Mouse (Mus musculus) liver, adult 2 months (tissue): Measurements from ENCODE around the gene Eef2. TPM values are rescaled to one million over a fixed set of nuclear protein-coding genes. Genes with fewer than 3 reads are reported as not detected.

Experiments used
- DNase-seq: peaks from one replicate; pipeline ENCODE4 v3.0.0-alpha.2; 2011; ENCODE audit warnings: low read depth, low spot score; ENCODE audit errors: extremely low read depth
- H3K27ac ChIP-seq: fragments of 200-500 bp; replicated peaks from 2 replicates; pipeline ENCODE4 v1.5.1; 2012; ENCODE audit warnings: low read depth, mild to moderate bottlenecking, control low read depth, inconsistent platforms, low read length; ENCODE audit not compliant: insufficient read depth
- H3K27me3 ChIP-seq: fragments of 200-500 bp; 2 replicates; pipeline ENCODE4 v1.6.1; 2012; ENCODE audit warnings: mild to moderate bottlenecking, moderate library complexity, low read length, inconsistent platforms; ENCODE audit not compliant: control insufficient read depth, insufficient read depth
- H3K36me3 ChIP-seq: fragments of 200-500 bp; 2 replicates; pipeline ENCODE4 v1.6.1; 2012; ENCODE audit warnings: low read length, inconsistent platforms; ENCODE audit not compliant: control insufficient read depth, insufficient read depth
- H3K4me1 ChIP-seq: fragments of 200-500 bp; 2 replicates; pipeline ENCODE4 v1.6.1; 2011; ENCODE audit warnings: low read length; ENCODE audit not compliant: control insufficient read depth, insufficient read depth
- H3K4me3 ChIP-seq: fragments of 200-500 bp; 2 replicates; pipeline ENCODE4 v1.5.1; 2011; ENCODE audit warnings: low read depth, mild to moderate bottlenecking, control low read depth, low read length, moderate library complexity; ENCODE audit not compliant: insufficient read depth
- H3K79me2 ChIP-seq: fragments of 200-500 bp; 2 replicates; pipeline ENCODE4 v1.6.1; 2012; ENCODE audit warnings: inconsistent platforms, mild to moderate bottlenecking, low read length, moderate library complexity; ENCODE audit not compliant: control insufficient read depth, insufficient read depth
- H3K9ac ChIP-seq: fragments of 200-500 bp; 2 replicates; pipeline ENCODE4 v1.6.1; 2012; ENCODE audit warnings: low read depth, mild to moderate bottlenecking, control low read depth, inconsistent platforms, low read length
- CTCF ChIP-seq: fragments of 200-500 bp; IDR thresholded peaks from 2 replicates; pipeline ENCODE4 v1.5.1; 2011; ENCODE audit warnings: low read depth, low read length, control low read depth
- POLR2A ChIP-seq: fragments of 200-500 bp; IDR thresholded peaks from 2 replicates; pipeline ENCODE4 v1.6.1; 2011; ENCODE audit warnings: low read length, control low read depth; ENCODE audit not compliant: insufficient read depth; ENCODE audit errors: extremely low read depth
- WGBS: fragments of 180-500 bp; shearing (Covaris S2); methylation state at CpG from one replicate; pipeline ENCODE4 v1.1.7; 2018; 5-methylcytosine and 5-hydroxymethylcytosine counted together
- polyA plus RNA-seq: library from polyadenylated mRNA; depleted of rRNA; stranded (reverse); fragments of >200 nt; gene quantifications from 2 replicates; pipeline ENCODE4 v1.2.3, GENCODE M21; 2012
- total RNA-seq: library from RNA; depleted of rRNA; stranded (reverse); fragments of >200 nt; gene quantifications from 2 replicates; pipeline ENCODE4 v1.2.3, GENCODE M21; 2014

Gene Eef2
- total and polyA plus RNA-seq, 2 experiments: 812 to 1,204 TPM

DNA sequence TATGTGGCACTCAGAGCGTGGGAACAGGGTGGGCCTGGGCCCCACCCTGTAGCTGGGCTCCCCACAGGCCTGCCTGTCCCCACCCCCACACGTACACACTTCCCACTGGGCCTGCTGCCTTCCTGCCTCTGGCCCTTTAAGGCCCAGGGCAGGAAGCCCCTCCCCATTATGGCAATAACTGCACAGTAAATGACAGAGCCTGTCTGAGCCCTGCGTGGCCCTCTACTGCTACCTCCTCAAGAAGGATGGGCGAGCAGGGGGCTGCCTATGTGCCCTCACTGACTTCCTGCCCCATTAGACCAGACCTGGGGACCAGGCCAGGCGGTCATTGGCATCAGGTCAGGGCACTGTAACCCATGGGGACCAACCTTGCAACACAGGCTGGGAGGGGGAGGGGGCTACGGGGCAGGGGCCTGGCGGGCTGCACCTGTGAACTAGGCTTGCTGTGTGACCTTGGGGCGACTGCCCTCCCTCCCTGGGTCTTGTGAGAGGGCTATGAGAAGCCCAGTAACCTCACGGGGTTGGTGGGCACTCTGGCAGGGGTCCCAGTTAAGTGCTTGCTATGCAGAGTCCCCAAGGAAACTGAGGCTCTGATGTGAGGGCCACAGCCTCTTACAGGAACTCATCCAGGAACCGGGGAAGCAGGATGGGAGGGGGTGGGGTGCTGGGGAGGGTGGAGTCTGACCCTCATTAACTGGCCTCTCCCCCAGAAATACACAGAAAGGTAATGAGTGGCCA lies 35.5 kb upstream of the Eef2 start:
- H3K27me3 ChIP-seq: no peaks in the 10 kb centered on the region
- peak overlapping the region; percentile 15 for H3K27ac ChIP-seq
- H3K36me3 ChIP-seq: peaks cover 4% of the 10 kb centered on the region; the same call in 1 of the 2 replicates
- 10% methylated on average over 10 of the region's 10 CpGs for WGBS
- H3K4me3 ChIP-seq: peak overlapping the region; percentile 20
- H3K4me1 ChIP-seq: peaks cover 20% of the 10 kb centered on the region
- peak; percentile 58 for DNase-seq
- TF ChIP-seq POLR2A (no peak), CTCF (no peak)
- H3K9ac ChIP-seq: peak overlapping the region; percentile 41
- peaks cover 80% of the 10 kb centered on the region for H3K79me2 ChIP-seq

DNA sequence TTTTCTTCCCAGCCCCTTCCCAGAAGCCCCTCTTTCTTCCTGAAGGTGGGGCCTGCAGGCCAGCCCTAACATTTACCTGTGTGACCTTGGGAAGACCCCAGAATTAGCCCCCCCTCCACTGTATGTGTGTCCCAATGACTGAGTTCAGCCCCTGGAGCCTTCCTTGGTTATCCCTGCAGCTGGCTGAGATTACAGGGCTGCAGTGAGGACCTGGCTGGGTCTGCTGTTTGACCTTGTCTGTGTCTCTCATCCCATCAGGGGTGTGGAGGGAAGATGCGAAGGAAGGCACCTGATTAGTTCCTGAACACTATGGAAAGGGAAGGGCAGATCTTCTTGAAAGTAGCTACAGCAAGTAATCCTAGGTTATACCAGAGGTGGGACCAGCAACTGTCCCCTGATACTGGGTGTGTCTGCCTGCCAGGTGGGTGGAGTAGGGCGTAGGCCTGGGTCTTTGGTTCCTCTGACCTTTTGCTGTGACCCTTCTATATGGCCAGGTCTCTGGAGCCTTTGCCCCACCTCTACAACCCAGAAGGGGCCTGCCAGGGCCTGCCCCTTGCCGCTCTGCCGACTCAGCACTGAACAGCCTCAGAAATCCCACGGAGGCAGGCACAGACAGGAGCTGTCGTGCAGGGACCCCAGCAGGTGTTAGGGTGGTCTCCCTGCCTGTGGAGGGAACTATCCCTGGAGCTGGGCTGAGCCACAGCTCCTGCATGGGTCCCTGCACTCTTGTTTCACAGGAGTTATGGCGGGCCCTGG lies 34.8 kb upstream of the Eef2 start:
- Histone ChIP-seq H3K27me3 (no peaks in the 10 kb centered on the region), H3K79me2 (peaks cover 80% of the 10 kb centered on the region), H3K27ac (no peak overlapping the region), H3K4me1 (peaks cover 20% of the 10 kb centered on the region), H3K4me3 (no peak overlapping the region), H3K9ac (no peak overlapping the region), H3K36me3 (peaks cover 4% of the 10 kb centered on the region; the same call in 1 of the 2 replicates)
- TF ChIP-seq CTCF (no peak), POLR2A (no peak)
- 86% methylated on average over 7 of the region's 7 CpGs for WGBS
- no peak for DNase-seq

DNA sequence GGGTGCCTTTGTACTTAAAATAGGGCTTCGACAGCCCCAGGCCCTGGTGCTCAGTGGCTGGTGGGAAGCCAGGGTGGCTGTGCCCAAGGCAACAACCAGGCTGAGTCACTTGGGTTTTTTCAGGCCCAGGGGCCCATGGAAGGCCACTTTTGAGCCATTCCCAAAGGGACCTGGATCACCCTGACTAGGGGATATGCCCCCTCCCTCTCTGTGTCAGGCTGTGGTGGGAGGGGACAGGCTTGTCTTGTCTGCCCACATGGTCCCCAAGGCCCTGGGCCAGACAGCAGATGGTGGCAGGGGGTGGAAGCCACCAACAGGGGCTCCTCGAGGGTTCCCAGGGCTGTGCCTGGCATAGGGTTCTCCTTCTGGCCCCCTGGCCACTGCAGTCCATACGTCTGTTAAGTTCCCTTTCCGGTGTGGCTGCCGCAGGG lies 33.9 kb upstream of the Eef2 start:
- DNase-seq: no peak
- H3K27me3 ChIP-seq: no peaks in the 10 kb centered on the region
- peaks cover 5% of the 10 kb centered on the region for H3K36me3 ChIP-seq
- no peak overlapping the region for H3K27ac ChIP-seq
- no peak overlapping the region for H3K9ac ChIP-seq
- peaks cover 80% of the 10 kb centered on the region for H3K79me2 ChIP-seq
- H3K4me1 ChIP-seq: peaks cover 20% of the 10 kb centered on the region
- WGBS: 90% methylated on average over 5 of the region's 5 CpGs
- H3K4me3 ChIP-seq: no peak overlapping the region
- TF ChIP-seq POLR2A (no peak), CTCF (no peak)

GRCm38 (mm10) chr10:81143157-81143633 lies 33.2 kb upstream of the Eef2 start:
- Histone ChIP-seq H3K27me3 (no peaks in the 10 kb centered on the region), H3K4me3 (no peak overlapping the region), H3K36me3 (peaks cover 7% of the 10 kb centered on the region), H3K9ac (no peak overlapping the region), H3K4me1 (peaks cover 20% of the 10 kb centered on the region), H3K27ac (no peak overlapping the region), H3K79me2 (peaks cover 78% of the 10 kb centered on the region)
- no peak for TF ChIP-seq POLR2A
- 0 out of 2 replicates have a peak, but pooled peaks have one; percentile 2 for TF ChIP-seq CTCF
- WGBS: 85% methylated on average over 7 of the region's 7 CpGs
- no peak for DNase-seq

- H3K36me3 ChIP-seq: peaks cover 12% of the 10 kb centered on the region
Observed at GRCm38 (mm10) chr10:81143845-81144437, 32.5 kb upstream of the Eef2 start.

More at GRCm38 (mm10) chr10:81143845-81144437, 32.5 kb upstream of the Eef2 start:
- Histone ChIP-seq H3K79me2 (peaks cover 76% of the 10 kb centered on the region), H3K4me1 (peaks cover 18% of the 10 kb centered on the region), H3K9ac (no peak overlapping the region), H3K27ac (no peak overlapping the region), H3K4me3 (no peak overlapping the region), H3K27me3 (no peaks in the 10 kb centered on the region)
- DNase-seq: no peak
- WGBS: 95% methylated on average over 52 of the region's 52 CpGs
- TF ChIP-seq POLR2A (no peak), CTCF (no peak)
